Mouse (Mus musculus) myocyte (in vitro differentiated cells): ENCODE results near the gene Asf1b. TPM values are rescaled to one million over a fixed set of nuclear protein-coding genes. Genes with fewer than 3 reads are reported as not detected.

Experiments used
- H3K27me3 ChIP-seq: one replicate; pipeline ENCODE4 v1.6.1; 2011; ENCODE audit not compliant: control insufficient read depth, insufficient read depth, insufficient read length
- H3K36me3 ChIP-seq: one replicate; pipeline ENCODE4 v1.6.1; 2011; ENCODE audit not compliant: control insufficient read depth, insufficient read depth
- H3K4me2 ChIP-seq: one replicate; pipeline ENCODE4 v1.6.1; 2011; ENCODE audit warnings: low read depth, control low read depth
- H3K4me3 ChIP-seq: one replicate; pipeline ENCODE4 v1.5.1; 2011; ENCODE audit warnings: mild to moderate bottlenecking, control low read depth, moderate library complexity
- H3K79me2 ChIP-seq: one replicate; pipeline ENCODE4 v1.6.1; 2011; ENCODE audit not compliant: control insufficient read depth, insufficient read depth
- H3ac ChIP-seq: one replicate; pipeline ENCODE4 v1.6.1; 2011; ENCODE audit not compliant: control insufficient read depth, insufficient read length
- CEBPB ChIP-seq: IDR thresholded peaks from 2 replicates; pipeline ENCODE4 v1.6.1; 2011; ENCODE audit warnings: mild to moderate bottlenecking, moderate library complexity; ENCODE audit not compliant: poor library complexity, insufficient read depth, severe bottlenecking
- E2F4 ChIP-seq: IDR thresholded peaks from one replicate; pipeline ENCODE4 v1.6.1; 2011; ENCODE audit warnings: mild to moderate bottlenecking, control low read depth, moderate library complexity; ENCODE audit not compliant: insufficient read depth
- MAX ChIP-seq: IDR thresholded peaks from one replicate; pipeline ENCODE4 v1.6.1; 2011; ENCODE audit warnings: low read depth, mild to moderate bottlenecking, control low read depth
- MYOD1 ChIP-seq, 3 experiments: IDR thresholded peaks; one replicate each; pipeline ENCODE4 v1.6.1; 2011; ENCODE audit warnings: control low read depth in 2 of 3, low read depth in 2 of 3, mild to moderate bottlenecking in 2 of 3, moderate library complexity in 1 of 3; ENCODE audit not compliant: insufficient read length in 2 of 3, control insufficient read depth in 1 of 3
- MYOG ChIP-seq, 3 experiments: IDR thresholded peaks; one replicate each; pipeline ENCODE4 v1.6.1; 2011; ENCODE audit warnings: control low read depth in 2 of 3, low read depth in 2 of 3, mild to moderate bottlenecking in 2 of 3; ENCODE audit not compliant: insufficient read length in 2 of 3, control insufficient read depth in 1 of 3, insufficient read depth in 1 of 3
- POLR2A ChIP-seq: IDR thresholded peaks from one replicate; pipeline ENCODE4 v1.6.1; 2011; ENCODE audit warnings: low read depth, mild to moderate bottlenecking, control low read depth, moderate library complexity; ENCODE audit not compliant: insufficient read length
- POLR2AphosphoS2 ChIP-seq: IDR thresholded peaks from one replicate; pipeline ENCODE4 v1.6.1; 2011; ENCODE audit warnings: low read depth, control low read depth; ENCODE audit not compliant: insufficient read length
- REST ChIP-seq: IDR thresholded peaks from one replicate; pipeline ENCODE4 v1.6.1; 2011; ENCODE audit warnings: mild to moderate bottlenecking, control low read depth, moderate library complexity; ENCODE audit not compliant: insufficient read depth, insufficient read length
- SRF ChIP-seq: IDR thresholded peaks from one replicate; pipeline ENCODE4 v1.6.1; 2011; ENCODE audit warnings: low read depth; ENCODE audit not compliant: control insufficient read depth, insufficient read length
- TCF12 ChIP-seq: IDR thresholded peaks from one replicate; pipeline ENCODE4 v1.6.1; 2011; ENCODE audit warnings: mild to moderate bottlenecking, control low read depth; ENCODE audit not compliant: poor library complexity, insufficient read depth, severe bottlenecking
- TCF3 ChIP-seq: IDR thresholded peaks from one replicate; pipeline ENCODE4 v1.6.1; 2011; ENCODE audit warnings: low read depth, control low read depth; ENCODE audit not compliant: insufficient read length
- USF1 ChIP-seq: IDR thresholded peaks from one replicate; pipeline ENCODE4 v1.6.1; 2011; ENCODE audit warnings: low read depth, mild to moderate bottlenecking, control low read depth, moderate library complexity
- polyA plus RNA-seq: library from polyadenylated mRNA; unstranded; fragments of >200 nt; fragmentation: generic; extraction: Trizol; gene quantifications from one replicate; pipeline ENCODE4 v1.2.1, GENCODE M21; 2012; ENCODE audit warnings: missing spikeins

The Asf1b gene
- polyA plus RNA-seq, 1 experiment = 36.8 TPM

- Histone ChIP-seq H3K79me2 (peaks cover 4% of the 10 kb centered on the region), H3K27me3 (no peaks in the 10 kb centered on the region), H3K36me3 (no peaks in the 10 kb centered on the region)
Measured at GRCm38 (mm10) chr8:83914860-83915259, 40.4 kb upstream of the Asf1b start.

GRCm38 (mm10) chr8:83916015-83916414 is 39.3 kb upstream of the Asf1b start:
- no peaks in the 10 kb centered on the region for H3K36me3 ChIP-seq
- H3K27me3 ChIP-seq = no peaks in the 10 kb centered on the region
- H3K4me2 ChIP-seq = no peak overlapping the region
- no peak overlapping the region for H3ac ChIP-seq
- no peak for TF ChIP-seq MYOG (IDR thresholded peaks at IDR 0.05; ENCODE audit: control insufficient read depth in 1 of 3, insufficient read depth in 1 of 3, insufficient read length in 2 of 3, low read depth in 2 of 3)
- TF ChIP-seq MYOD1 (IDR thresholded peaks at IDR 0.05; ENCODE audit: control insufficient read depth in 1 of 3, insufficient read length in 2 of 3, low read depth in 2 of 3) = no peak
- TF ChIP-seq REST = no peak
- no peak for TF ChIP-seq E2F4
- no peak for TF ChIP-seq USF1
- TF ChIP-seq POLR2A = no peak
- TF ChIP-seq TCF3 = no peak
- TF ChIP-seq MAX = no peak
- TF ChIP-seq TCF12 = no peak
- no peak for TF ChIP-seq SRF
- TF ChIP-seq POLR2AphosphoS2 = no peak
- no peak for TF ChIP-seq CEBPB
- peaks cover 4% of the 10 kb centered on the region for H3K79me2 ChIP-seq
- no peak overlapping the region for H3K4me3 ChIP-seq

More at GRCm38 (mm10) chr8:83914860-83915259, 40.4 kb upstream of the Asf1b start:
- Histone ChIP-seq H3K4me3 (no peak overlapping the region), H3K4me2 (no peak overlapping the region), H3ac (no peak overlapping the region)
- no peak for TF ChIP-seq POLR2AphosphoS2
- TF ChIP-seq SRF = no peak
- no peak for TF ChIP-seq TCF12
- no peak for TF ChIP-seq REST
- no peak for TF ChIP-seq E2F4
- no peak for TF ChIP-seq TCF3
- TF ChIP-seq MAX = no peak

- Histone ChIP-seq H3K79me2 (peaks cover 4% of the 10 kb centered on the region), H3K36me3 (no peaks in the 10 kb centered on the region), H3ac (no peak overlapping the region), H3K27me3 (no peaks in the 10 kb centered on the region), H3K4me3 (no peak overlapping the region), H3K4me2 (no peak overlapping the region)
- TF ChIP-seq USF1 (no peak), POLR2AphosphoS2 (no peak), POLR2A (no peak), CEBPB (no peak), E2F4 (no peak), REST (no peak), MYOD1 (IDR thresholded peaks at IDR 0.05; ENCODE audit: control insufficient read depth in 1 of 3, insufficient read length in 2 of 3, low read depth in 2 of 3) (no peak)
Measured at GRCm38 (mm10) chr8:83917566-83917965, 37.7 kb upstream of the Asf1b start.

GRCm38 (mm10) chr8:83921558-83921957 is 33.7 kb upstream of the Asf1b start:
- H3K27me3 ChIP-seq = no peaks in the 10 kb centered on the region
- H3K4me2 ChIP-seq = no peak overlapping the region
- H3ac ChIP-seq = no peak overlapping the region
- H3K4me3 ChIP-seq = no peak overlapping the region
- H3K36me3 ChIP-seq = no peaks in the 10 kb centered on the region
- no peaks in the 10 kb centered on the region for H3K79me2 ChIP-seq
- no peak for TF ChIP-seq E2F4
- no peak for TF ChIP-seq MYOG (IDR thresholded peaks at IDR 0.05; ENCODE audit: control insufficient read depth in 1 of 3, insufficient read depth in 1 of 3, insufficient read length in 2 of 3, low read depth in 2 of 3)
- TF ChIP-seq POLR2A = no peak
- TF ChIP-seq USF1 = no peak
- TF ChIP-seq TCF12 = no peak
- no peak for TF ChIP-seq MAX
- no peak for TF ChIP-seq POLR2AphosphoS2
- no peak for TF ChIP-seq SRF
- TF ChIP-seq REST = no peak

- no peaks in the 10 kb centered on the region for H3K36me3 ChIP-seq
- TF ChIP-seq E2F4 = no peak
- no peak for TF ChIP-seq SRF
- no peak for TF ChIP-seq USF1
- TF ChIP-seq TCF12 = no peak
- no peak for TF ChIP-seq TCF3
- no peak for TF ChIP-seq MYOG (IDR thresholded peaks at IDR 0.05; ENCODE audit: control insufficient read depth in 1 of 3, insufficient read depth in 1 of 3, insufficient read length in 2 of 3, low read depth in 2 of 3)
- TF ChIP-seq POLR2A = no peak
- TF ChIP-seq CEBPB = no peak
- no peak for TF ChIP-seq MAX
- no peak for TF ChIP-seq MYOD1 (IDR thresholded peaks at IDR 0.05; ENCODE audit: control insufficient read depth in 1 of 3, insufficient read length in 2 of 3, low read depth in 2 of 3)
- TF ChIP-seq POLR2AphosphoS2 = no peak
- no peak for TF ChIP-seq REST
Measured at GRCm38 (mm10) chr8:83922727-83923126, 32.6 kb upstream of the Asf1b start.

More at GRCm38 (mm10) chr8:83922727-83923126, 32.6 kb upstream of the Asf1b start:
- Histone ChIP-seq H3K27me3 (no peaks in the 10 kb centered on the region), H3K4me3 (no peak overlapping the region), H3K79me2 (no peaks in the 10 kb centered on the region), H3K4me2 (no peak overlapping the region), H3ac (no peak overlapping the region)
